Mouse (Mus musculus) MEL (cell line): ENCODE data around the gene Gnl1. TPM values are rescaled to one million over a fixed set of nuclear protein-coding genes. Genes with fewer than 3 reads are reported as not detected.
A peak's percentile ranks its signal among the peaks of the same experiment; 100 is the strongest.

Experiments used
- DNase-seq: peaks from one replicate; pipeline ENCODE4 v3.0.0; 2011; ENCODE audit warnings: low read depth, low spot score
- H3K27ac ChIP-seq: 2 replicates; pipeline ENCODE4 v1.5.1; 2012; ENCODE audit warnings: low read depth, mild to moderate bottlenecking, control low read depth, low read length, moderate library complexity; ENCODE audit not compliant: control insufficient read depth
- H3K27me3 ChIP-seq, 2 experiments: fragments of 150-350 bp in 1 of 2; sonication (generic) in 1 of 2; 2 replicates each; pipeline ENCODE4 v1.6.1; 2012; ENCODE audit warnings: low read length in 2 of 2, mild to moderate bottlenecking in 2 of 2, improper control_type of control experiment in 1 of 2, moderate library complexity in 1 of 2; ENCODE audit not compliant: insufficient read depth in 2 of 2, control insufficient read depth in 1 of 2
- H3K36me3 ChIP-seq, 2 experiments: 2 replicates each; pipeline ENCODE4 v1.6.1; 2012 to 2014; ENCODE audit warnings: low read length in 2 of 2, improper control_type of control experiment in 1 of 2, inconsistent platforms in 1 of 2, mild to moderate bottlenecking in 1 of 2; ENCODE audit not compliant: insufficient read depth in 2 of 2, control insufficient read depth in 1 of 2
- H3K4me1 ChIP-seq, 2 experiments: fragments of 150-350 bp in 1 of 2; sonication (generic) in 1 of 2; 2 replicates each; pipeline ENCODE4 v1.6.1; 2012; ENCODE audit warnings: low read length in 2 of 2, improper control_type of control experiment in 1 of 2, mild to moderate bottlenecking in 1 of 2; ENCODE audit not compliant: insufficient read depth in 2 of 2, control insufficient read depth in 1 of 2
- H3K4me3 ChIP-seq, 2 experiments: fragments of 150-350 bp in 1 of 2; sonication (generic) in 1 of 2; 2 replicates each; pipeline ENCODE4 v1.5.1; 2012; ENCODE audit warnings: low read depth in 2 of 2, low read length in 2 of 2, mild to moderate bottlenecking in 2 of 2, moderate library complexity in 2 of 2, control low read depth in 1 of 2, improper control_type of control experiment in 1 of 2; ENCODE audit not compliant: control insufficient read depth in 1 of 2, insufficient read depth in 1 of 2
- H3K79me2 ChIP-seq: 2 replicates; pipeline ENCODE4 v1.6.1; 2012; ENCODE audit warnings: mild to moderate bottlenecking, low read length, moderate library complexity; ENCODE audit not compliant: control insufficient read depth, poor library complexity, insufficient read depth
- H3K9ac ChIP-seq: 2 replicates; pipeline ENCODE4 v1.6.1; 2012; ENCODE audit warnings: low read depth, mild to moderate bottlenecking, control low read depth, low read length, moderate library complexity; ENCODE audit not compliant: control insufficient read depth, poor library complexity, severe bottlenecking
- H3K9me3 ChIP-seq: fragments of 150-350 bp; sonication (generic); replicated peaks from 2 replicates; pipeline ENCODE4 v1.6.1; 2012; ENCODE audit warnings: mild to moderate bottlenecking, low read length, improper control_type of control experiment, moderate library complexity; ENCODE audit not compliant: insufficient read depth
- BHLHE40 ChIP-seq: IDR thresholded peaks from 2 replicates; pipeline ENCODE4 v1.6.1; 2012; ENCODE audit warnings: low read depth, mild to moderate bottlenecking, inconsistent platforms, low read length, improper control_type of control experiment, borderline replicate concordance
- CHD1 ChIP-seq: IDR thresholded peaks from 2 replicates; pipeline ENCODE4 v1.6.1; 2012; ENCODE audit warnings: low read depth, mild to moderate bottlenecking, inconsistent platforms, low read length, improper control_type of control experiment
- CHD2 ChIP-seq: IDR thresholded peaks from 2 replicates; pipeline ENCODE4 v1.6.1; 2011; ENCODE audit warnings: low read length, improper control_type of control experiment
- CTCF ChIP-seq, 3 experiments: IDR thresholded peaks in 2 of 3; conservative IDR thresholded peaks in 1 of 3; 2 replicates each; pipeline ENCODE4 v1.5.1; 2011 to 2012; ENCODE audit warnings: low read length in 3 of 3, low read depth in 2 of 3, mild to moderate bottlenecking in 2 of 3, improper control_type of control experiment in 1 of 3, inconsistent platforms in 1 of 3, mixed read lengths in 1 of 3, moderate library complexity in 1 of 3; ENCODE audit not compliant: control insufficient read depth in 1 of 3, insufficient read depth in 1 of 3, poor library complexity in 1 of 3, severe bottlenecking in 1 of 3
- E2F4 ChIP-seq: IDR thresholded peaks from 2 replicates; pipeline ENCODE4 v1.6.1; 2011; ENCODE audit warnings: low read depth, low read length, improper control_type of control experiment, borderline replicate concordance
- ELF1 ChIP-seq: IDR thresholded peaks from 2 replicates; pipeline ENCODE4 v1.6.1; 2014; ENCODE audit warnings: low read depth, mild to moderate bottlenecking, inconsistent platforms, low read length, improper control_type of control experiment, moderate library complexity
- ETS1 ChIP-seq: IDR thresholded peaks from 2 replicates; pipeline ENCODE4 v1.6.1; 2012; ENCODE audit warnings: low read depth, mild to moderate bottlenecking, inconsistent platforms, low read length, improper control_type of control experiment, moderate library complexity
- GABPA ChIP-seq: IDR thresholded peaks from 2 replicates; pipeline ENCODE4 v1.6.1; 2012; ENCODE audit warnings: low read depth, mild to moderate bottlenecking, inconsistent platforms, low read length, improper control_type of control experiment, moderate library complexity
- GATA1 ChIP-seq: IDR thresholded peaks from 2 replicates; pipeline ENCODE4 v1.6.1; 2011; ENCODE audit warnings: low read depth, low read length, improper control_type of control experiment
- JUND ChIP-seq: IDR thresholded peaks from 2 replicates; pipeline ENCODE4 v1.6.1; 2011; ENCODE audit warnings: low read depth, mild to moderate bottlenecking, improper control_type of control experiment, low read length
- KAT2A ChIP-seq: conservative IDR thresholded peaks from 2 replicates; pipeline ENCODE4 v1.6.1; 2012; ENCODE audit warnings: low read depth, low read length, improper control_type of control experiment, inconsistent platforms
- MAFK ChIP-seq: IDR thresholded peaks from 2 replicates; pipeline ENCODE4 v1.6.1; 2011; ENCODE audit warnings: low read depth, mild to moderate bottlenecking, low read length, improper control_type of control experiment, borderline replicate concordance
- MAX ChIP-seq: IDR thresholded peaks from 2 replicates; pipeline ENCODE4 v1.6.1; 2011; ENCODE audit warnings: low read length, improper control_type of control experiment
- MAZ ChIP-seq: IDR thresholded peaks from 2 replicates; pipeline ENCODE4 v1.6.1; 2012; ENCODE audit warnings: low read depth, mild to moderate bottlenecking, inconsistent platforms, low read length, improper control_type of control experiment
- MEF2A ChIP-seq: IDR thresholded peaks from 2 replicates; pipeline ENCODE4 v1.6.1; 2014; ENCODE audit warnings: low read depth, mild to moderate bottlenecking, inconsistent platforms, low read length, improper control_type of control experiment; ENCODE audit not compliant: poor library complexity, insufficient replicate concordance, severe bottlenecking; ENCODE audit errors: extremely low read depth
- MXI1 ChIP-seq: IDR thresholded peaks from 2 replicates; pipeline ENCODE4 v1.6.1; 2011; ENCODE audit warnings: mild to moderate bottlenecking, low read depth, low read length, improper control_type of control experiment
- MYB ChIP-seq: IDR thresholded peaks from 2 replicates; pipeline ENCODE4 v1.6.1; 2011; ENCODE audit warnings: mild to moderate bottlenecking, low read depth, low read length, improper control_type of control experiment
- MYC ChIP-seq: IDR thresholded peaks from 2 replicates; pipeline ENCODE4 v1.6.1; 2011; ENCODE audit warnings: low read depth, mild to moderate bottlenecking, low read length, improper control_type of control experiment, moderate library complexity
- NELFE ChIP-seq: IDR thresholded peaks from 2 replicates; pipeline ENCODE4 v1.6.1; 2011; ENCODE audit warnings: low read depth, low read length, improper control_type of control experiment
- NRF1 ChIP-seq: IDR thresholded peaks from 2 replicates; pipeline ENCODE4 v1.6.1; 2014; ENCODE audit warnings: low read depth, mild to moderate bottlenecking, inconsistent platforms, low read length, improper control_type of control experiment, moderate library complexity; ENCODE audit not compliant: poor library complexity, insufficient read depth, severe bottlenecking
- POLR2A ChIP-seq, 2 experiments: IDR thresholded peaks; 2 replicates each; pipeline ENCODE4 v1.6.1; 2011 to 2012; ENCODE audit warnings: low read length in 2 of 2, mild to moderate bottlenecking in 2 of 2, control low read depth in 1 of 2, improper control_type of control experiment in 1 of 2, low read depth in 1 of 2, moderate library complexity in 1 of 2; ENCODE audit not compliant: control insufficient read depth in 1 of 2, insufficient read depth in 1 of 2, poor library complexity in 1 of 2
- POLR2AphosphoS2 ChIP-seq: IDR thresholded peaks from 2 replicates; pipeline ENCODE4 v1.6.1; 2011; ENCODE audit warnings: low read length, improper control_type of control experiment
- POLR2AphosphoS5 ChIP-seq: IDR thresholded peaks from 2 replicates; pipeline ENCODE4 v1.6.1; 2012; ENCODE audit warnings: low read depth, borderline replicate concordance, mild to moderate bottlenecking, inconsistent platforms, low read length, moderate library complexity, mixed read lengths
- RAD21 ChIP-seq: IDR thresholded peaks from 2 replicates; pipeline ENCODE4 v1.6.1; 2011; ENCODE audit warnings: mild to moderate bottlenecking, low read depth, low read length, improper control_type of control experiment
- RCOR1 ChIP-seq: IDR thresholded peaks from 2 replicates; pipeline ENCODE4 v1.6.1; 2012; ENCODE audit warnings: low read depth, mild to moderate bottlenecking, inconsistent platforms, low read length, improper control_type of control experiment
- SIN3A ChIP-seq: IDR thresholded peaks from 2 replicates; pipeline ENCODE4 v1.6.1; 2012; ENCODE audit warnings: low read length, improper control_type of control experiment, inconsistent platforms
- SMC3 ChIP-seq: IDR thresholded peaks from 2 replicates; pipeline ENCODE4 v1.6.1; 2011; ENCODE audit warnings: low read depth, low read length, improper control_type of control experiment
- TAL1 ChIP-seq: IDR thresholded peaks from 2 replicates; pipeline ENCODE4 v1.6.1; 2012; ENCODE audit warnings: mild to moderate bottlenecking, inconsistent platforms, low read length, moderate library complexity, mixed read lengths
- TBP ChIP-seq: IDR thresholded peaks from 2 replicates; pipeline ENCODE4 v1.8.0; 2011; ENCODE audit warnings: low read depth, low read length, improper control_type of control experiment
- TCF12 ChIP-seq: IDR thresholded peaks from 2 replicates; pipeline ENCODE4 v1.6.1; 2014; ENCODE audit warnings: low read depth, mild to moderate bottlenecking, inconsistent platforms, low read length, improper control_type of control experiment, moderate library complexity
- UBTF ChIP-seq: IDR thresholded peaks from 2 replicates; pipeline ENCODE4 v1.6.1; 2012; ENCODE audit warnings: low read depth, mild to moderate bottlenecking, inconsistent platforms, low read length, improper control_type of control experiment, moderate library complexity, borderline replicate concordance; ENCODE audit not compliant: insufficient read depth
- USF1 ChIP-seq: IDR thresholded peaks from 2 replicates; pipeline ENCODE4 v1.6.1; 2014; ENCODE audit warnings: low read depth, mild to moderate bottlenecking, inconsistent platforms, low read length, improper control_type of control experiment, moderate library complexity
- USF2 ChIP-seq, 2 experiments: IDR thresholded peaks; 2 replicates each; pipeline ENCODE4 v1.6.1; 2011 to 2012; ENCODE audit warnings: improper control_type of control experiment in 2 of 2, low read length in 2 of 2, borderline replicate concordance in 1 of 2, inconsistent platforms in 1 of 2, low read depth in 1 of 2, mild to moderate bottlenecking in 1 of 2; ENCODE audit not compliant: insufficient read depth in 1 of 2
- ZC3H11A ChIP-seq: IDR thresholded peaks from 2 replicates; pipeline ENCODE4 v1.6.1; 2012; ENCODE audit warnings: low read depth, mild to moderate bottlenecking, inconsistent platforms, low read length, improper control_type of control experiment
- ZKSCAN1 ChIP-seq: IDR thresholded peaks from 2 replicates; pipeline ENCODE4 v1.6.1; 2012; ENCODE audit warnings: low read depth, mild to moderate bottlenecking, inconsistent platforms, low read length, improper control_type of control experiment, moderate library complexity
- ZMIZ1 ChIP-seq: IDR thresholded peaks from 2 replicates; pipeline ENCODE4 v1.6.1; 2012; ENCODE audit warnings: low read depth, mild to moderate bottlenecking, inconsistent platforms, low read length, improper control_type of control experiment, moderate library complexity
- ZNF384 ChIP-seq: IDR thresholded peaks from 2 replicates; pipeline ENCODE4 v1.6.1; 2012; ENCODE audit warnings: low read depth, mild to moderate bottlenecking, inconsistent platforms, low read length, improper control_type of control experiment
- polyA plus RNA-seq, 2 experiments: library from polyadenylated mRNA; stranded (reverse) in 1 of 2; unstranded in 1 of 2; fragments of >175 nt in 1 of 2; fragments of >200 nt in 1 of 2; gene quantifications; 2 replicates each; pipeline versions ENCODE4 v1.2.1 to v1.2.4; 2012; ENCODE audit warnings: low replicate concordance in 2 of 2, low read depth in 1 of 2; ENCODE audit not compliant: insufficient read length in 2 of 2, insufficient read depth in 1 of 2, missing spikeins in 1 of 2
- total RNA-seq: library from RNA; depleted of rRNA; stranded (reverse); fragments of 300-350 nt; gene quantifications from 2 replicates; pipeline ENCODE4 v1.2.3, GENCODE M21; 2012

Gnl1 gene
- total and polyA plus RNA-seq, 3 experiments, result 57.1 to 98.5 TPM; not detected in 1

DNA sequence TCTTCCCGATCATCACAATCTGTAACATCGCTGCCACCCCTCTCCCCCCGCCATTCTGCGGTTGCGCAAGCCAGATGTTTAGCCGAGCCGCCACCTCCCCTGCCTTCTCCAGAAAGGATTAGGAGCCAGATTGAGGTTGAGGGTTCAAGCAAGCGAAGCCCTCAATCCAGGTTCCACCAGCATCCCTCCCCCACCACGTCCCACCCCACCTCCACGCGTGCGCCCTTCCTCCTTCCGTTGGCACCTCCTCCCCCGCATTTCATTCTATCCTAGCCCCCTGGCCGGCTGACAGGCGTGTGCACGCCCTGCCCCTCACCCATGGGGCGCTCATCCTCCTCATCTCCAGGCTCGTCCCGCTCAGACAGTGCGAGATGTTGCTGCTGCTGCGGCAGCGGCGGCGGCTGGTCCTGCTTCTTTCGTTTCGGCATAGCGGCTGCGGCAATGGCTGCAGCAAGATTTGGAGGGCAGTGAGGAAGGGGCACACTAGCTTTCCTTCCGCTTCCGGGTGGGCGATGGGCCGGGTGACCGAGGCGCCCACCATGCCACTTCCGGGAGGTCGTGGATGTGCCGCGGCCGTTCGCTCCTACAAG lies 745 bp upstream of the Gnl1 start:
- Histone ChIP-seq H3K27ac (peak overlapping the region; percentile 92), H3K4me3 (peak overlapping the region; percentile 95 to 96), H3K79me2 (peaks cover 32% of the 10 kb centered on the region), H3K36me3 (peaks cover 4 to 8% of the 10 kb centered on the region in 2 experiments), H3K27me3 (no peaks in the 10 kb centered on the region), H3K9me3 (no peaks in the 10 kb centered on the region), H3K4me1 (peaks cover 2 to 5% of the 10 kb centered on the region in 2 experiments; a peak in 3 of 4 replicates), H3K9ac (peak overlapping the region; percentile 94)
- no peak for DNase-seq
- TF ChIP-seq ZKSCAN1 (no peak), CTCF (IDR thresholded peaks at IDR 0.05 in 2 of 3, conservative IDR thresholded peaks at IDR 0.05 in 1 of 3; ENCODE audit: control insufficient read depth in 1 of 3, insufficient read depth in 1 of 3, low read depth in 2 of 3, low read length in 3 of 3, poor library complexity in 1 of 3, severe bottlenecking in 1 of 3) (no peak), ZMIZ1 (0 out of 2 replicates have a peak, but pooled peaks have one; percentile 44), SMC3 (no peak), POLR2AphosphoS2 (peak; percentile 37; the same call in 1 of the 2 replicates), ZC3H11A (no peak), NRF1 (peak; percentile 53; the same call in 1 of the 2 replicates), USF2 (IDR thresholded peaks at IDR 0.05; ENCODE audit: borderline replicate concordance in 1 of 2, insufficient read depth in 1 of 2, low read depth in 1 of 2, low read length in 2 of 2) (no peak), ZNF384 (no peak), MAX (no peak), ELF1 (peak; percentile 88), UBTF (no peak), TCF12 (no peak), JUND (no peak), ETS1 (no peak), MAZ (peak; percentile 38; the same call in 1 of the 2 replicates), RCOR1 (no peak), TBP (no peak), POLR2A (IDR thresholded peaks at IDR 0.05; ENCODE audit: control insufficient read depth in 1 of 2, insufficient read depth in 1 of 2, low read depth in 1 of 2, low read length in 2 of 2, poor library complexity in 1 of 2) (peak in 1 of 2 experiments; percentile 35; a peak in 1 of 4 replicates), USF1 (peak; percentile 33; the same call in 1 of the 2 replicates), E2F4 (no peak), BHLHE40 (0 out of 2 replicates have a peak, but pooled peaks have one; percentile 45), TAL1 (no peak), MXI1 (no peak), CHD1 (no peak), RAD21 (no peak), MYB (no peak), NELFE (peak; percentile 30; the same call in 1 of the 2 replicates), CHD2 (no peak), GABPA (no peak), MAFK (no peak), POLR2AphosphoS5 (no peak), KAT2A (no peak; the same call in 1 of the 2 replicates), SIN3A (no peak), GATA1 (no peak), MYC (no peak), MEF2A (no peak)
